Mouse (Mus musculus) MEL (cell line): ENCODE data around the gene Zbtb20. TPM values are rescaled to one million over a fixed set of nuclear protein-coding genes. Genes with fewer than 3 reads are reported as not detected.

Experiments
- DNase-seq: peaks from one replicate; pipeline ENCODE4 v3.0.0; 2011; ENCODE audit warnings: low read depth, low spot score
- H3K27ac ChIP-seq: 2 replicates; pipeline ENCODE4 v1.5.1; 2012; ENCODE audit warnings: low read depth, mild to moderate bottlenecking, control low read depth, low read length, moderate library complexity; ENCODE audit not compliant: control insufficient read depth
- H3K27me3 ChIP-seq, 2 experiments: fragments of 150-350 bp in 1 of 2; sonication (generic) in 1 of 2; 2 replicates each; pipeline ENCODE4 v1.6.1; 2012; ENCODE audit warnings: low read length in 2 of 2, mild to moderate bottlenecking in 2 of 2, improper control_type of control experiment in 1 of 2, moderate library complexity in 1 of 2; ENCODE audit not compliant: insufficient read depth in 2 of 2, control insufficient read depth in 1 of 2
- H3K36me3 ChIP-seq, 2 experiments: 2 replicates each; pipeline ENCODE4 v1.6.1; 2012 to 2014; ENCODE audit warnings: low read length in 2 of 2, improper control_type of control experiment in 1 of 2, inconsistent platforms in 1 of 2, mild to moderate bottlenecking in 1 of 2; ENCODE audit not compliant: insufficient read depth in 2 of 2, control insufficient read depth in 1 of 2
- H3K4me1 ChIP-seq, 2 experiments: fragments of 150-350 bp in 1 of 2; sonication (generic) in 1 of 2; 2 replicates each; pipeline ENCODE4 v1.6.1; 2012; ENCODE audit warnings: low read length in 2 of 2, improper control_type of control experiment in 1 of 2, mild to moderate bottlenecking in 1 of 2; ENCODE audit not compliant: insufficient read depth in 2 of 2, control insufficient read depth in 1 of 2
- H3K4me3 ChIP-seq, 2 experiments: fragments of 150-350 bp in 1 of 2; sonication (generic) in 1 of 2; 2 replicates each; pipeline ENCODE4 v1.5.1; 2012; ENCODE audit warnings: low read depth in 2 of 2, low read length in 2 of 2, mild to moderate bottlenecking in 2 of 2, moderate library complexity in 2 of 2, control low read depth in 1 of 2, improper control_type of control experiment in 1 of 2; ENCODE audit not compliant: control insufficient read depth in 1 of 2, insufficient read depth in 1 of 2
- H3K79me2 ChIP-seq: 2 replicates; pipeline ENCODE4 v1.6.1; 2012; ENCODE audit warnings: mild to moderate bottlenecking, low read length, moderate library complexity; ENCODE audit not compliant: control insufficient read depth, poor library complexity, insufficient read depth
- H3K9ac ChIP-seq: 2 replicates; pipeline ENCODE4 v1.6.1; 2012; ENCODE audit warnings: low read depth, mild to moderate bottlenecking, control low read depth, low read length, moderate library complexity; ENCODE audit not compliant: control insufficient read depth, poor library complexity, severe bottlenecking
- H3K9me3 ChIP-seq: fragments of 150-350 bp; sonication (generic); replicated peaks from 2 replicates; pipeline ENCODE4 v1.6.1; 2012; ENCODE audit warnings: mild to moderate bottlenecking, low read length, improper control_type of control experiment, moderate library complexity; ENCODE audit not compliant: insufficient read depth
- BHLHE40 ChIP-seq: IDR thresholded peaks from 2 replicates; pipeline ENCODE4 v1.6.1; 2012; ENCODE audit warnings: low read depth, mild to moderate bottlenecking, inconsistent platforms, low read length, improper control_type of control experiment, borderline replicate concordance
- CTCF ChIP-seq, 3 experiments: IDR thresholded peaks in 2 of 3; conservative IDR thresholded peaks in 1 of 3; 2 replicates each; pipeline ENCODE4 v1.5.1; 2011 to 2012; ENCODE audit warnings: low read length in 3 of 3, low read depth in 2 of 3, mild to moderate bottlenecking in 2 of 3, improper control_type of control experiment in 1 of 3, inconsistent platforms in 1 of 3, mixed read lengths in 1 of 3, moderate library complexity in 1 of 3; ENCODE audit not compliant: control insufficient read depth in 1 of 3, insufficient read depth in 1 of 3, poor library complexity in 1 of 3, severe bottlenecking in 1 of 3
- E2F4 ChIP-seq: IDR thresholded peaks from 2 replicates; pipeline ENCODE4 v1.6.1; 2011; ENCODE audit warnings: low read depth, low read length, improper control_type of control experiment, borderline replicate concordance
- EP300 ChIP-seq, 2 experiments: IDR thresholded peaks; 2 replicates each; pipeline ENCODE4 v1.6.1; 2011; ENCODE audit warnings: improper control_type of control experiment in 2 of 2, low read length in 2 of 2, low read depth in 1 of 2, mild to moderate bottlenecking in 1 of 2
- GABPA ChIP-seq: IDR thresholded peaks from 2 replicates; pipeline ENCODE4 v1.6.1; 2012; ENCODE audit warnings: low read depth, mild to moderate bottlenecking, inconsistent platforms, low read length, improper control_type of control experiment, moderate library complexity
- HCFC1 ChIP-seq: IDR thresholded peaks from 2 replicates; pipeline ENCODE4 v1.6.1; 2012; ENCODE audit warnings: low read depth, mild to moderate bottlenecking, inconsistent platforms, low read length, improper control_type of control experiment, moderate library complexity
- JUND ChIP-seq: IDR thresholded peaks from 2 replicates; pipeline ENCODE4 v1.6.1; 2011; ENCODE audit warnings: low read depth, mild to moderate bottlenecking, improper control_type of control experiment, low read length
- KAT2A ChIP-seq: conservative IDR thresholded peaks from 2 replicates; pipeline ENCODE4 v1.6.1; 2012; ENCODE audit warnings: low read depth, low read length, improper control_type of control experiment, inconsistent platforms
- MAFK ChIP-seq: IDR thresholded peaks from 2 replicates; pipeline ENCODE4 v1.6.1; 2011; ENCODE audit warnings: low read depth, mild to moderate bottlenecking, low read length, improper control_type of control experiment, borderline replicate concordance
- MAX ChIP-seq: IDR thresholded peaks from 2 replicates; pipeline ENCODE4 v1.6.1; 2011; ENCODE audit warnings: low read length, improper control_type of control experiment
- MAZ ChIP-seq: IDR thresholded peaks from 2 replicates; pipeline ENCODE4 v1.6.1; 2012; ENCODE audit warnings: low read depth, mild to moderate bottlenecking, inconsistent platforms, low read length, improper control_type of control experiment
- MXI1 ChIP-seq: IDR thresholded peaks from 2 replicates; pipeline ENCODE4 v1.6.1; 2011; ENCODE audit warnings: mild to moderate bottlenecking, low read depth, low read length, improper control_type of control experiment
- MYB ChIP-seq: IDR thresholded peaks from 2 replicates; pipeline ENCODE4 v1.6.1; 2011; ENCODE audit warnings: mild to moderate bottlenecking, low read depth, low read length, improper control_type of control experiment
- MYC ChIP-seq: IDR thresholded peaks from 2 replicates; pipeline ENCODE4 v1.6.1; 2011; ENCODE audit warnings: low read depth, mild to moderate bottlenecking, low read length, improper control_type of control experiment, moderate library complexity
- NRF1 ChIP-seq: IDR thresholded peaks from 2 replicates; pipeline ENCODE4 v1.6.1; 2014; ENCODE audit warnings: low read depth, mild to moderate bottlenecking, inconsistent platforms, low read length, improper control_type of control experiment, moderate library complexity; ENCODE audit not compliant: poor library complexity, insufficient read depth, severe bottlenecking
- POLR2AphosphoS2 ChIP-seq: IDR thresholded peaks from 2 replicates; pipeline ENCODE4 v1.6.1; 2011; ENCODE audit warnings: low read length, improper control_type of control experiment
- SIN3A ChIP-seq: IDR thresholded peaks from 2 replicates; pipeline ENCODE4 v1.6.1; 2012; ENCODE audit warnings: low read length, improper control_type of control experiment, inconsistent platforms
- SMC3 ChIP-seq: IDR thresholded peaks from 2 replicates; pipeline ENCODE4 v1.6.1; 2011; ENCODE audit warnings: low read depth, low read length, improper control_type of control experiment
- TBP ChIP-seq: IDR thresholded peaks from 2 replicates; pipeline ENCODE4 v1.8.0; 2011; ENCODE audit warnings: low read depth, low read length, improper control_type of control experiment
- UBTF ChIP-seq: IDR thresholded peaks from 2 replicates; pipeline ENCODE4 v1.6.1; 2012; ENCODE audit warnings: low read depth, mild to moderate bottlenecking, inconsistent platforms, low read length, improper control_type of control experiment, moderate library complexity, borderline replicate concordance; ENCODE audit not compliant: insufficient read depth
- USF2 ChIP-seq, 2 experiments: IDR thresholded peaks; 2 replicates each; pipeline ENCODE4 v1.6.1; 2011 to 2012; ENCODE audit warnings: improper control_type of control experiment in 2 of 2, low read length in 2 of 2, borderline replicate concordance in 1 of 2, inconsistent platforms in 1 of 2, low read depth in 1 of 2, mild to moderate bottlenecking in 1 of 2; ENCODE audit not compliant: insufficient read depth in 1 of 2
- ZC3H11A ChIP-seq: IDR thresholded peaks from 2 replicates; pipeline ENCODE4 v1.6.1; 2012; ENCODE audit warnings: low read depth, mild to moderate bottlenecking, inconsistent platforms, low read length, improper control_type of control experiment
- ZKSCAN1 ChIP-seq: IDR thresholded peaks from 2 replicates; pipeline ENCODE4 v1.6.1; 2012; ENCODE audit warnings: low read depth, mild to moderate bottlenecking, inconsistent platforms, low read length, improper control_type of control experiment, moderate library complexity
- ZMIZ1 ChIP-seq: IDR thresholded peaks from 2 replicates; pipeline ENCODE4 v1.6.1; 2012; ENCODE audit warnings: low read depth, mild to moderate bottlenecking, inconsistent platforms, low read length, improper control_type of control experiment, moderate library complexity
- polyA plus RNA-seq, 2 experiments: library from polyadenylated mRNA; stranded (reverse) in 1 of 2; unstranded in 1 of 2; fragments of >175 nt in 1 of 2; fragments of >200 nt in 1 of 2; gene quantifications; 2 replicates each; pipeline versions ENCODE4 v1.2.1 to v1.2.4; 2012; ENCODE audit warnings: low replicate concordance in 2 of 2, low read depth in 1 of 2; ENCODE audit not compliant: insufficient read length in 2 of 2, insufficient read depth in 1 of 2, missing spikeins in 1 of 2
- total RNA-seq: library from RNA; depleted of rRNA; stranded (reverse); fragments of 300-350 nt; gene quantifications from 2 replicates; pipeline ENCODE4 v1.2.3, GENCODE M21; 2012

Gene Zbtb20
- total and polyA plus RNA-seq, 3 experiments: 0.17 to 0.27 TPM; not detected in 1

DNA sequence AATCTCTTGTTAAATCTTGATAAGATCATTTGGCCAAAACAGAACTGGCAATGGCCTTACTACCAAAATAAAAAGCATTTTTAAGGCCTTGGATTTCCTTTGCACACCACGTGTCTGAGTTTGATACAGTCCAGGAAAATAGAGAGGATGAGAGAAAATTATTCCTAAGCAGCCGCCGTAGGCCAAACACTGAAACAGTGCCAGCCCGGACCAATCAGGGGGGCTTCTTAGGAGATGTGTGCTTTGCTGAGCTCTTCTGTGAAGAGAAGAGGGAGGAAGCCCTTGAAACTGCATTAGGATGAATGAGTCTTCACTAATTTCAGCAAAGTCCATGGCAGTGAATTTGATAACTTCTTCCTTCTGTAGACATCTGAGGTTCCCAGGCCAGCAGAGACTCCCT, 635.9 kb downstream of the Zbtb20 start:
- Histone ChIP-seq H3K9ac (no peak overlapping the region), H3K27ac (no peak overlapping the region), H3K4me3 (no peak overlapping the region), H3K9me3 (no peaks in the 10 kb centered on the region), H3K36me3 (no peaks in the 10 kb centered on the region), H3K79me2 (no peaks in the 10 kb centered on the region), H3K4me1 (no peaks in the 10 kb centered on the region), H3K27me3 (peaks cover 8 to 17% of the 10 kb centered on the region in 2 experiments)
- TF ChIP-seq KAT2A (no peak), CTCF (IDR thresholded peaks at IDR 0.05 in 2 of 3, conservative IDR thresholded peaks at IDR 0.05 in 1 of 3; ENCODE audit: control insufficient read depth in 1 of 3, insufficient read depth in 1 of 3, low read depth in 2 of 3, low read length in 3 of 3, poor library complexity in 1 of 3, severe bottlenecking in 1 of 3) (no peak), BHLHE40 (no peak), ZMIZ1 (no peak), JUND (no peak), SIN3A (no peak), GABPA (no peak), MAZ (no peak), E2F4 (no peak), MAFK (no peak), USF2 (IDR thresholded peaks at IDR 0.05; ENCODE audit: borderline replicate concordance in 1 of 2, insufficient read depth in 1 of 2, low read depth in 1 of 2, low read length in 2 of 2) (no peak), POLR2AphosphoS2 (no peak), UBTF (no peak), EP300 (IDR thresholded peaks at IDR 0.05; ENCODE audit: low read depth in 1 of 2, low read length in 2 of 2) (no peak)
- no peak for DNase-seq

DNA sequence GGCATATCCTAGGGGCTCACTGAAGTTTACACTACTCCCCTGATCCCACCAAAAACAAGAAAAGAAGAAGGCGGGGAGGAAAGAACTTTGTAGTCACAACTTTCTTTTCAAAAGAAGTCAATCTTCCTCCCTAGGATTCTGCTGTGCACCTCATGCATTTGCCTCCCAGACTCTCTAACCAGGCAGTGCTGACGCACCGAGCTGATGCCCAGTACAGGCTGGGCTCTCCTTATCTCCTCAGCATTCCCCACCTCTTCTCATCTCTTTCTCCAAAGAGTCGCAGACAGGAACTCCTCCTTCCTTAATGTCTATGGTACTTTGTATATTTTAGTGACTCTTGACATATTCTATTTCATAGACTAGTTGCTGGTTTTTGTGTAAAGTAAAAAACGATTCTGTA, 638.3 kb downstream of the Zbtb20 start:
- Histone ChIP-seq H3K36me3 (no peaks in the 10 kb centered on the region), H3K79me2 (no peaks in the 10 kb centered on the region), H3K27ac (no peak overlapping the region), H3K4me1 (no peaks in the 10 kb centered on the region), H3K4me3 (no peak overlapping the region), H3K27me3 (peaks cover 15 to 17% of the 10 kb centered on the region in 2 experiments), H3K9ac (no peak overlapping the region), H3K9me3 (no peaks in the 10 kb centered on the region)
- TF ChIP-seq ZKSCAN1 (no peak), MYC (no peak), MXI1 (no peak), HCFC1 (no peak), SIN3A (no peak), ZC3H11A (no peak), BHLHE40 (no peak), TBP (no peak), E2F4 (no peak), SMC3 (no peak), ZMIZ1 (no peak), NRF1 (no peak), MAX (no peak), MYB (no peak)
- no peak for DNase-seq
